Mouse (Mus musculus) cortical plate, adult 2 months (tissue): ENCODE results near the gene Pax5.

Experiments
- CTCF ChIP-seq: fragments of 200-500 bp; IDR thresholded peaks from 2 replicates; pipeline ENCODE4 v1.5.1; 2011; ENCODE audit warnings: mild to moderate bottlenecking, control low read depth, low read length; ENCODE audit not compliant: insufficient read depth; ENCODE audit errors: extremely low read depth
- POLR2A ChIP-seq: fragments of 200-500 bp; IDR thresholded peaks from 2 replicates; pipeline ENCODE4 v1.6.1; 2011; ENCODE audit warnings: mild to moderate bottlenecking, low read length, control low read depth; ENCODE audit not compliant: insufficient read depth; ENCODE audit errors: extremely low read depth

- TF ChIP-seq POLR2A (no peak), CTCF (no peak)
These were observed 171.8 kb downstream of the Pax5 start for GRCm38 (mm10) chr4:44538488-44538887.
